22 mouse cellular contexts compared by ENCODE assay signal in the genomic region with DNA sequence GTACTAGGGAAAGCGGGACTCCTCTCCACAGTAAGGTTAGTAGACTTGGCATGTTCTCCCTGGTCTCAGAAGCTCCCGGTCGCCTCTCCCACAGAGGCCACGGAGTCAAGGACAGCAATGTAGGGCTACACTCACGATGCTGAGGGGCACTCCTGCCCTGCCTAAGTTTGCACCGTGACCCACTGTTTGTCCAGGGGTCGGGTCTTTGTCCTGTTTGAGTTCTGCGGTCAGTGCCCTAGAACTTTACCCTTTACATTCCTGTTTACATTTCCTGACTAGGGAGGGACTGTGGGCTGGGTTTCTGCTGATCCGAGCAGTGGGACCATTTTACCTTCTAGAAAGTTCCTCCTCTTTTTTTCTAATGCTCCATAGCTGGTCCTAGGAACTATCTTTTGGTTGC. TPM values are rescaled to one million over a fixed set of nuclear protein-coding genes. Genes with fewer than 3 reads are reported as not detected.
DNase-seq lines count a peak whose midpoint lies in the region; ATAC-seq and TF ChIP-seq lines count a peak whose summit lies in the region.
"Had no signal": no experiment of that assay in that cellular context is flagged by ENCODE, and none has a peak within 500 bp of the region (broad histone marks: within the 10 kb centered on the region; RNA-seq: fewer than 3 reads in every experiment).

No protein-coding gene starts in this region.

- no peaks in the 10 kb centered on the region for H3K27me3 ChIP-seq in intestine, embryonic 14.5 days (replicated peaks; ENCODE audit: control insufficient read depth, insufficient read depth, low read length)
- no peaks in the 10 kb centered on the region for H3K27me3 ChIP-seq in intestine, postnatal 0 days (replicated peaks; ENCODE audit: control insufficient read depth, insufficient read depth, low read length)
- H3K27me3 ChIP-seq in hindbrain, embryonic 12.5 days, result no peaks in the 10 kb centered on the region; the same call in 1 of the 2 replicates
- H3K27me3 ChIP-seq: embryonic facial prominence, embryonic 13.5 days; hindbrain, embryonic 15.5 days; limb, embryonic 15.5 days had no signal

- no peak for ATAC-seq in intestine, embryonic 14.5 days (replicated peaks; ENCODE audit: low FRiP score, low TSS enrichment, low read depth)
- no peak for ATAC-seq in intestine, postnatal 0 days
- ATAC-seq in granulocyte monocyte progenitor cell, adult 5-6 weeks (replicated peaks; ENCODE audit: poor library complexity, severe bottlenecking), result no peak
- no peak for ATAC-seq in hindbrain, embryonic 12.5 days (ENCODE audit: low FRiP score)
- ATAC-seq: forebrain, postnatal 0 days had no signal

- no peak for TF ChIP-seq CTCF in gastrocnemius, adult 2 months (IDR thresholded peaks at IDR 0.05)
- TF ChIP-seq CTCF in intestine, postnatal 0 days (IDR thresholded peaks at IDR 0.05; ENCODE audit: low read depth), result no peak

- intact Hi-C loops in gastrocnemius, adult 2 months (cut with DNase I), result no loop called here

- H3K36me3 ChIP-seq in intestine, embryonic 14.5 days (ENCODE audit: control insufficient read depth, insufficient read depth, low read length), result no peaks in the 10 kb centered on the region
- H3K36me3 ChIP-seq in intestine, postnatal 0 days (ENCODE audit: control insufficient read depth, insufficient read depth), result no peaks in the 10 kb centered on the region
- H3K36me3 ChIP-seq in macrophage (ENCODE audit: inconsistent target), result no peaks in the 10 kb centered on the region
- H3K36me3 ChIP-seq in hindbrain, embryonic 12.5 days, result no peaks in the 10 kb centered on the region
- H3K36me3 ChIP-seq: embryonic facial prominence, embryonic 13.5 days; hindbrain, embryonic 15.5 days; limb, embryonic 15.5 days; midbrain, embryonic 12.5 days had no signal

- 62% methylated on average over 9 of the region's 9 CpGs for WGBS in intestine, embryonic 14.5 days
- 40% methylated on average over 9 of the region's 9 CpGs for WGBS in intestine, postnatal 0 days
- 92% methylated on average over 9 of the region's 9 CpGs for WGBS in macrophage (ENCODE audit: missing documents)
- 80% methylated on average over 9 of the region's 9 CpGs for WGBS in hindbrain, embryonic 12.5 days

- no peak overlapping the region for H3K4me3 ChIP-seq in gastrocnemius, adult 2 months
- H3K4me3 ChIP-seq in intestine, embryonic 14.5 days (ENCODE audit: low read depth, low read length), result no peak overlapping the region
- H3K4me3 ChIP-seq in intestine, postnatal 0 days (ENCODE audit: low read depth, low read length), result no peak overlapping the region
- no peak overlapping the region for H3K4me3 ChIP-seq in macrophage (ENCODE audit: inconsistent target)
- H3K4me3 ChIP-seq in hindbrain, embryonic 12.5 days, result no peak overlapping the region
- H3K4me3 ChIP-seq: embryonic facial prominence, embryonic 13.5 days; hindbrain, embryonic 15.5 days; limb, embryonic 15.5 days; midbrain, embryonic 12.5 days; myocyte had no signal

- H3K9me3 ChIP-seq in intestine, embryonic 14.5 days (ENCODE audit: control insufficient read depth, low read length), result no peaks in the 10 kb centered on the region
- H3K9me3 ChIP-seq in intestine, postnatal 0 days (ENCODE audit: control insufficient read depth), result no peaks in the 10 kb centered on the region
- no peaks in the 10 kb centered on the region for H3K9me3 ChIP-seq in hindbrain, embryonic 12.5 days (replicated peaks)
- H3K9me3 ChIP-seq: embryonic facial prominence, embryonic 13.5 days; hindbrain, embryonic 15.5 days; limb, embryonic 15.5 days; midbrain, embryonic 12.5 days had no signal

- H3K9ac ChIP-seq in intestine, embryonic 14.5 days (ENCODE audit: low read length), result no peak overlapping the region
- H3K9ac ChIP-seq in intestine, postnatal 0 days (ENCODE audit: low read depth, low read length), result no peak overlapping the region
- no peak overlapping the region for H3K9ac ChIP-seq in hindbrain, embryonic 12.5 days
- H3K9ac ChIP-seq: embryonic facial prominence, embryonic 13.5 days; forebrain, postnatal 0 days; hindbrain, embryonic 15.5 days; limb, embryonic 15.5 days; midbrain, embryonic 12.5 days had no signal

- DNase-seq in gastrocnemius, adult 2 months, result peak; percentile 31
- DNase-seq in gastrocnemius, adult 18-20 months (ENCODE audit: low spot score), result no peak
- DNase-seq in intestine, embryonic 14.5 days (ENCODE audit: low spot score), result no peak
- DNase-seq in liver, result peak; percentile 57
- DNase-seq: adrenal gland, adult 8-10 months; cerebellum, postnatal 36 days; forebrain, postnatal 0 days; kidney, adult 2 months; kidney, postnatal 25 days; lung, postnatal 36 days; retina, postnatal 1 day; right cerebral cortex, postnatal 4 days; thymus, adult 2 months had no signal

- no peaks in the 10 kb centered on the region for H3K79me2 ChIP-seq in macrophage (ENCODE audit: inconsistent target)

- no peak overlapping the region for H3K4me2 ChIP-seq in intestine, embryonic 14.5 days (ENCODE audit: low read length)
- no peak overlapping the region for H3K4me2 ChIP-seq in intestine, postnatal 0 days (replicated peaks; ENCODE audit: low read depth)
- no peak overlapping the region for H3K4me2 ChIP-seq in hindbrain, embryonic 12.5 days (replicated peaks)
- H3K4me2 ChIP-seq: embryonic facial prominence, embryonic 13.5 days; hindbrain, embryonic 15.5 days; limb, embryonic 15.5 days; midbrain, embryonic 12.5 days had no signal

- H3K27ac ChIP-seq in gastrocnemius, adult 2 months, result peak overlapping the region; percentile 86
- H3K27ac ChIP-seq in intestine, embryonic 14.5 days (ENCODE audit: low read depth), result peak overlapping the region; percentile 41
- no peak overlapping the region for H3K27ac ChIP-seq in intestine, postnatal 0 days (ENCODE audit: low read depth, low read length)
- peak overlapping the region; percentile 29; the same call in 1 of the 2 replicates for H3K27ac ChIP-seq in macrophage
- H3K27ac ChIP-seq in hindbrain, embryonic 12.5 days, result no peak overlapping the region
- H3K27ac ChIP-seq: hindbrain, embryonic 15.5 days; limb, embryonic 15.5 days; midbrain, embryonic 12.5 days had no signal

- peaks cover 72% of the 10 kb centered on the region for H3K4me1 ChIP-seq in intestine, embryonic 14.5 days (replicated peaks; ENCODE audit: control insufficient read depth, insufficient read depth, low read length)
- H3K4me1 ChIP-seq in intestine, postnatal 0 days (replicated peaks; ENCODE audit: control insufficient read depth, insufficient read depth, low read length), result peaks cover 25% of the 10 kb centered on the region
- H3K4me1 ChIP-seq in hindbrain, embryonic 12.5 days, result peaks cover 48% of the 10 kb centered on the region

RNA-seq across cellular contexts. Expression of a gene that starts 34.0 kb away (rescaled TPM):
- 1 to 10 TPM in 1 of 2 experiments, under 1 TPM in 1; 0.89 to 1.4 TPM for total RNA-seq in gastrocnemius, adult 2 months (2021)
- 1 to 10 TPM; 1.7 to 1.9 TPM for total RNA-seq in gastrocnemius, adult 18-20 months (2021)
- 36.1 and 45.8 TPM in 2 replicates for polyA plus RNA-seq in intestine, embryonic 14.5 days (2014; fragmentation: Nextera tagmentation; extraction: Ambion mirVana)
- polyA plus RNA-seq in intestine, postnatal 0 days (2015; fragmentation: Nextera tagmentation; extraction: Ambion mirVana), result 26.7 and 33.0 TPM in 2 replicates
- total RNA-seq in macrophage (2018; cell fraction: chromatin; rRNA removed), result 10 to 100 TPM in 19 of 26 experiments, 1 to 10 TPM in 7; 4.6 to 43.7 (median 14.7) TPM
- 10 to 100 TPM; 21.1 to 56.2 (median 36.5) TPM for total RNA-seq in macrophage (2018; cell fraction: cytosol; rRNA removed)
- 10 to 100 TPM in 15 of 26 experiments, 1 to 10 TPM in 11; 3.7 to 32.7 (median 10.8) TPM for total RNA-seq in macrophage (2018; cell fraction: nucleus; rRNA removed)
- polyA plus RNA-seq in macrophage (2018), result 31.4 to 47.4 TPM (median 43.1 TPM) in 3 replicates
- 20.4 and 53.9 TPM in 2 replicates for total RNA-seq in granulocyte monocyte progenitor cell, adult 5-6 weeks (2014; fragmentation: Nextera tagmentation)
- total RNA-seq in granulocyte monocyte progenitor cell, adult 5-6 weeks (2017), result 0.31 and 39.0 TPM in 2 replicates
- polyA plus RNA-seq in hindbrain, embryonic 12.5 days (2016; fragmentation: Nextera tagmentation; extraction: Ambion mirVana), result 8.4 and 13.4 TPM in 2 replicates

Comparison
In these comparisons a context has a peak if more than half of its experiments do, and no peak if none do; other contexts are left out.
1. DNase-seq: peak in gastrocnemius, adult 2 months (single experiment) and liver (single experiment); none in gastrocnemius, adult 18-20 months (single experiment) and intestine, embryonic 14.5 days (single experiment).
2. H3K27ac ChIP-seq: peak in gastrocnemius, adult 2 months (single experiment), intestine, embryonic 14.5 days (single experiment) and macrophage (single experiment); none in intestine, postnatal 0 days (single experiment) and hindbrain, embryonic 12.5 days (single experiment).